Mouse (Mus musculus): ENCODE measurements around the gene Atf6b. TPM values are rescaled to one million over a fixed set of nuclear protein-coding genes. Genes with fewer than 3 reads are reported as not detected.

Atf6b gene
- polyA plus RNA-seq, 1 experiment from 2014 or later: 106 TPM

DNA sequence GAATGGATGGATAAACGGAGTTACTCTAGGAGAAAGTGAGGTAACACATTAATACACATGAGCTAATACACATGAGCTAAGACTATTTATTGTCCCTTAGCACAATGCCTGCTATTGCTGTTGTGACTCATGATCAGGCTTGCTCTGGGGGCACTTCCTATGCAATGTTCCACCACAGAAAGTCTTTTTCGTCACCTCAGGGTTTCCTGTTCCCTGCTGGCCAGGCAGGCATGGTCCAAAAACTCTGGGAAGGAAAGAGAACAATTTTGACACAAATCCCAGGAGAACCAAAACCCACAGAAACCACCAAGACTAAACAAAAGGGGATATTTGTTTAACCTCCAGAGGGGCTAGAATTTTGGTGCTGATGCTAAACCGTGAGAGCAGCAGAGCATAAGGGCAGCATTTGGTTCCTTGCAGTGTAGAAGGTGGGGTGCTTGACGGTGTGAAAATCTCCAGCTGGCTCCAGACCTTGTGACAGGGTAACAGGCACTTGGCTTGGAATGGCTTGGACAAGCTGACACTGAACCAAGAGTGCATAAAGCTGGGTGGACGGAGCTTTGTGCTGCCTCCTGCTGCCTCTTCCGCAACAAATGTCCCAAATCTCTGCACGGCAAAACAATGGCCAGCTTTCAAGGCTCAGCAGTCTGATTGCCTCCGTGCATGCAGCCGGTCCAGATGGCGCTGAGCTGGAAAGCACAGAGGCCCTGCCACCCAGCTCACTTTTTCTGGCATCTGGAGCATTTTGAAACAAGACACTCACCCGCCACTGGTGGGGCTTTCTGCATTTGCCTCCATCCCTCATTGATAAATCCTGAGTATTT lies 6.0 kb upstream of the Atf6b start:
- ATAC-seq (ENCODE audit: insufficient number of reproducible peaks, insufficient read depth, low FRiP score, low TSS enrichment, low read depth): peak; percentile 29; the same call in 1 of the 2 replicates
- Histone ChIP-seq H3K27ac (peak overlapping the region; percentile 91), H3K4me3 (no peak overlapping the region), H3K9me3 (no peaks in the 10 kb centered on the region), H3K36me3 (no peaks in the 10 kb centered on the region), H3K27me3 (no peaks in the 10 kb centered on the region), H3K9ac (peak overlapping the region; percentile 47; the same call in 1 of the 2 replicates), H3K4me2 (peak overlapping the region; percentile 36), H3K4me1 (peaks cover 27% of the 10 kb centered on the region)
- 12% methylated on average over 11 of the region's 11 CpGs for WGBS

DNA sequence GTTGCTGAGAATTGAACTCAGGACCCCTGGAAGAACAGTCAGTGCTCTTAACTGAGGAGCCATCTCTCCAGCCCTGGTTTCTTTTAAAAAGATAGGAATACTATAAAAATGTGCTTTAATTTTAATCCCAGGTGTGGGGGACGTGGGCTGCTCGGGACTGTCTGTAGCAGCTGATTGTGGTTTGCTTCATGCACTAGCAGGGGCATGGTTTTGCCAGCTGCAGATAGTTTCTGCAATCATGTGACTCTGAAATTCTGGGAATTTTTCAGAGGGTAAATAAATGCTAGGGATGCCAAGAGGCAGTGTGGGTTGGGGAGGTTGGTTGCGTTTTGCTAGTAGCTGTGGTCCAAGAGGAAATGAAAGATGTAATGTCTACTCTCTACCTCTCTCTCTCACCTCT lies 5.0 kb upstream of the Atf6b start:
- H3K27me3 ChIP-seq: no peaks in the 10 kb centered on the region
- no peak overlapping the region for H3K4me3 ChIP-seq
- 37% methylated on average over 3 of the region's 3 CpGs for WGBS
- H3K9me3 ChIP-seq: no peaks in the 10 kb centered on the region
- H3K4me2 ChIP-seq: no peak overlapping the region
- H3K4me1 ChIP-seq: peaks cover 33% of the 10 kb centered on the region
- H3K27ac ChIP-seq: peak overlapping the region; percentile 91
- no peak overlapping the region for H3K9ac ChIP-seq
- no peaks in the 10 kb centered on the region for H3K36me3 ChIP-seq
- ATAC-seq (ENCODE audit: insufficient number of reproducible peaks, insufficient read depth, low FRiP score, low TSS enrichment, low read depth): no peak

DNA sequence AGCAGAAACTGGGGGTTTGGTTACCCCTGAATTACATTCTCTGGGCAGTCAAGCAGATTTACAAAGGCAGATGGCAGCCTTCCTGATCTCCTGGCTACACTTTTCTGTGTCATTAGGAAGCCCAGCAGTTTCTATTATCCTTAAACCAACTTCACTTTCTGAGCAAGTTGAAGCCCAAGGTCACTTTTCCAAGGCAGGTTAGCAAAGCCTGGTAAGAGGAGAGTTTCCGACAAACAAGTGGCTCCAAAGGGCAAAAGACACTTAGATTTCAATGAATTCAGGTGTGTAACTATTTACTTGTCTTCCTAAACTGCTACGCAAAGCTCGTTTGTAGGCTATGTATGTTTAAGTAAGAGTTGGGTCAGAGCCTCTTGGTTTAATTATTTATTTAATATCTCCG lies 3.6 kb upstream of the Atf6b start:
- Histone ChIP-seq H3K4me3 (no peak overlapping the region), H3K4me1 (peaks cover 43% of the 10 kb centered on the region), H3K27me3 (no peaks in the 10 kb centered on the region), H3K9me3 (no peaks in the 10 kb centered on the region), H3K36me3 (no peaks in the 10 kb centered on the region), H3K4me2 (no peak overlapping the region), H3K27ac (no peak overlapping the region), H3K9ac (no peak overlapping the region)
- no peak for ATAC-seq (ENCODE audit: insufficient number of reproducible peaks, insufficient read depth, low FRiP score, low TSS enrichment, low read depth)
- WGBS: 91% methylated on average over 4 of the region's 4 CpGs

DNA sequence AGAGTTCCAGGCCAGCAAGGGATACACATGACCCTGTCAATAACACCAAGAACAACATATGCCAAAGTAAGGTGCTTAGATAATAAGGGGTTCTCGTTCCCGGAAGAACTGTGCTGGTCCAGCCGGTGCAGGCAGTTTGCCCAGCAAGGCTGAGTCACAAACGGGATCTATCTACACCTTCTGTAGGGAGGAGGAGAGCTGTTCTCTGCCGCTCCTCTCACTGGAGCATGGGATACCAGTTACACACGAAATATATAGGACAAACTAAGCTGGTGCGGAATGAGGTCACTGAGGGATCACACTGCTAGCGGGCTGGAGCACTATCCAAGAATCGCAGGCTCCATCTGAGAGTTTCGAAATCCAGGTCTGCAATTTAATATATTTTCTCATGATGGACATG lies 3.0 kb upstream of the Atf6b start:
- no peaks in the 10 kb centered on the region for H3K9me3 ChIP-seq
- H3K36me3 ChIP-seq: peaks cover 2% of the 10 kb centered on the region; the same call in 1 of the 2 replicates
- H3K9ac ChIP-seq: no peak overlapping the region
- 79% methylated on average over 10 of the region's 10 CpGs for WGBS
- H3K27me3 ChIP-seq: no peaks in the 10 kb centered on the region
- H3K27ac ChIP-seq: no peak overlapping the region
- H3K4me1 ChIP-seq: peaks cover 48% of the 10 kb centered on the region
- peak overlapping the region; percentile 78; the same call in 1 of the 2 replicates for H3K4me2 ChIP-seq
- no peak for ATAC-seq (ENCODE audit: insufficient number of reproducible peaks, insufficient read depth, low FRiP score, low TSS enrichment, low read depth)
- no peak overlapping the region for H3K4me3 ChIP-seq

DNA sequence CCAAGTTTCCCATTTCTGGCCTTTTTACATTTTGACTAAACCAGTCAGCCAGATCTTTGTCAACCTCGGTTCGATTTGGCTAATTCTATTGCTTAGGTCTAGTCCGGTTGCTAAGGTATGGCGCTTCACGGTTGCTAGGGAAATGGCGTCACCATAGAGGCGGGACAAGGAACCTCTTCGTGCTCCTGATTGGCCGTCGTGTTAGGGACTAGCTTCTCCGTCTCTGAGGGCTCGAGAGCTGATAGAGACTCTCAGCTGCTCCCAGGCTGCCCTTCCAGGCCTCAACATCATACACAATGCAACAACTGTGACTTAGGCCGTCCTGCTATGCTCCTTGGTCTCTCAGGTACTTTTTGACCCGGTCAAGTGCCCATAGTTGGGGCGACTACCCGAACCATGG lies 2.3 kb upstream of the Atf6b start, which contains the start of gene Fkbpl:
Gene Fkbpl, plus strand, starts transcription at position 157 of the 400 bp plus-strand sequence.
- H3K9me3 ChIP-seq: no peaks in the 10 kb centered on the region
- H3K36me3 ChIP-seq: peaks cover 9% of the 10 kb centered on the region
- H3K4me2 ChIP-seq: peak within 1 kb of the TSS; percentile 78
- peak within 1 kb of the TSS; percentile 81 for H3K27ac ChIP-seq
- peak within 1 kb of the TSS; percentile 100 for H3K4me3 ChIP-seq
- WGBS: under 1% methylated on average over 16 of the region's 16 CpGs
- ATAC-seq (ENCODE audit: insufficient number of reproducible peaks, insufficient read depth, low FRiP score, low TSS enrichment, low read depth): peak; percentile 74
- no peaks in the 10 kb centered on the region for H3K27me3 ChIP-seq
- peak within 1 kb of the TSS; percentile 79 for H3K9ac ChIP-seq
- peaks cover 49% of the 10 kb centered on the region for H3K4me1 ChIP-seq

DNA sequence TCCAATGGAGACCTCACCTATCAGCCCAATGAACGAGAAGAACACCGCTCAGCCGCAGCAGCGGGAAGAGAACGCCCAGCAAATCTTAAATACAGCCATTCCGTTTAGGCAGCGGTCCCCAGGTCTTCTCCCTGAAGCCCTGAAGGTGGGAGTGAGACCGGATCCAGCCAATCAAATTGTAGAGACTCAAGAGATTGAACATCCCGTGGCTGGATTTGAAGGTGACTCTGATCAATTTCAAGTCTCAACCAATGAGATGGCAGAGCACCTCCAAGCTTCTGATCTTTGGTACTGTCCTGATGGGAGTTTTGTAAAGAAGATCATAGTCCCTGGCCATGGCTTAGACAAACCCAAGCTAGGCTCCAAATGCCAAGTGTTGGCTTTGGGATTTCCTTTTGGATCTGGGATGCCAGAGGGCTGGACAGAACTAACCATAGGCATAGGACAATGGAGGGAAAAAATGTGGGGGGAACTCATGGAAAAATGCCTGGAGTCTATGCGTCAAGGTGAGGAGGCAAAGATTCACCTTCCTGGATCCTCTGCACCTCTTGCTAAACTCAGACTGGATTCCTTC lies 1.6 kb upstream of the Atf6b start:
- H3K9ac ChIP-seq: peak overlapping the region; percentile 79
- H3K4me3 ChIP-seq: peak overlapping the region; percentile 100
- H3K27ac ChIP-seq: peak overlapping the region; percentile 81
- WGBS: 43% methylated on average over 10 of the region's 10 CpGs
- peak overlapping the region; percentile 78 for H3K4me2 ChIP-seq
- no peaks in the 10 kb centered on the region for H3K27me3 ChIP-seq
- H3K36me3 ChIP-seq: peaks cover 16% of the 10 kb centered on the region
- H3K4me1 ChIP-seq: peaks cover 48% of the 10 kb centered on the region
- ATAC-seq (ENCODE audit: insufficient number of reproducible peaks, insufficient read depth, low FRiP score, low TSS enrichment, low read depth): no peak
- H3K9me3 ChIP-seq: no peaks in the 10 kb centered on the region

DNA sequence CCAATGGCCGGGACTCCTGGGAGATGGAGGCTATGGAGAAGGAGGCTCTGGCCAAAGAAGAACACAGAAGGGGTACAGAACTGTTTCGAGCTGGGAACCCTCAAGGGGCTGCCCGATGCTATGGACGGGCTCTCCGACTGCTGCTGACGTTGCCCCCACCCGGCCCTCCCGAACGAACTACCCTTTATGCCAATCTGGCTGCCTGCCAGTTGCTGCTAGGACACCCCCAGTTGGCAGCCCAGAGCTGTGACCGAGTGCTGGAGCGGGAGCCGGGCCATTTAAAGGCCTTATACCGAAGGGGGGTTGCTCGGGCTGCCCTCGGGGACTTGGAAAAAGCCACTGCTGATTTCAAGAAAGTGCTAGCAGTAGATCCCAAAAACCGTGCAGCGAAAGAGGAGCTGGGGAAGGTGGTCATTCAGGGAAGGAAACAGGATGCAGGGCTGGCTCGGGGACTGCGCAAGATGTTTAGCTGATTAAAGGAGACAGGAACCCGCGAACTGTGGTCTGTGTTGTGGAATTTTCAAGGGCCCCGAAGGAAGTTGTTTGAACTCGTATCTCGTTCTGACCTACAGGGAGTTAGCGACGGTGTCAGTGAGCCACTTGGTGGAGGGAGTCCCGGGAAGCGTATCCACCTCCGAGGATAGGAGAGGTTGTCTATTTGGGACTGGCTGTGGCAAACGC lies 975 bp upstream of the Atf6b start:
- H3K4me1 ChIP-seq: peaks cover 41% of the 10 kb centered on the region
- no peaks in the 10 kb centered on the region for H3K9me3 ChIP-seq
- H3K4me2 ChIP-seq: peak overlapping the region; percentile 78
- H3K27ac ChIP-seq: no peak overlapping the region
- 89% methylated on average over 30 of the region's 30 CpGs for WGBS
- ATAC-seq (ENCODE audit: insufficient number of reproducible peaks, insufficient read depth, low FRiP score, low TSS enrichment, low read depth): no peak
- no peak overlapping the region for H3K9ac ChIP-seq
- H3K36me3 ChIP-seq: peaks cover 22% of the 10 kb centered on the region
- peak overlapping the region; percentile 100 for H3K4me3 ChIP-seq
- H3K27me3 ChIP-seq: no peaks in the 10 kb centered on the region

DNA sequence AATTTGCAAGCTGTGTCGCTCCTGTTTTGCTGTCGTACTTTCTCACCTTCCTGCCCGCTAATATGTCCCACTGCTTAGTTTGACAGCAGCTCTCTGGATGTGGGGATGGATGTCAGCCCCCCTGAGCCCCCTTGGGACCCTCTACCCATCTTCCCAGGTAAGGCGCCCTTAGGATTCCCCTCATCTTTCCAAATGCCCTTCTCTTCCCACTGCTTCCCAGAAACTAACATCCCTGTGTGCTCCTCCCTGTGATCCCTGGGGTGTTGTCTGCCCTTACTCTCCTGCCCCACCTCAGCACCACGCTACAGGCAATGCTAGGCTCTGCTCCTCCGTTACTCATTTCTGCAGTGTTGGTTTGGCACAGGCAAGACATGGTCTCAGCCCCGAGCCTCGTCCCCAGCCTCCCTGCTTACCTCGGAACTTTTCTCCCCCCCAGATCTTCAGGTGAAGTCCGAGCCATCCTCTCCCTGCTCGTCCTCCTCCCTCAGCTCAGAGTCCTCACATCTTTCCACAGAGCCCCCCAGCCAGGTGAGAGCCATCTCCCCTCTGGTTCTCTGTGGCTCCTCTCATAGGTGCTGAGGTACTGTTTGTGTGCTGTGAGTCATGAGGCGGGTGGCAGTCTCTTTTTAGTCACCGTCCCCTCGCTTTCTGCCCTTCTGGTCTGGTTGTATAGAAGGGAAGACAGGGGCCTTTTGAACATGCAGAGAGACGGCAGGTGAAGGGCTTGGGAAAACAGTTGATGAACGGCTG lies 1.4 kb downstream of the Atf6b start:
- no peaks in the 10 kb centered on the region for H3K27me3 ChIP-seq
- peak overlapping the region; percentile 100 for H3K4me3 ChIP-seq
- WGBS: 77% methylated on average over 16 of the region's 16 CpGs
- H3K9me3 ChIP-seq: no peaks in the 10 kb centered on the region
- peaks cover 31% of the 10 kb centered on the region for H3K4me1 ChIP-seq
- H3K27ac ChIP-seq: no peak overlapping the region
- H3K9ac ChIP-seq: peak overlapping the region; percentile 88
- no peak for ATAC-seq (ENCODE audit: insufficient number of reproducible peaks, insufficient read depth, low FRiP score, low TSS enrichment, low read depth)
- peak overlapping the region; percentile 91 for H3K4me2 ChIP-seq
- peaks cover 46% of the 10 kb centered on the region for H3K36me3 ChIP-seq

DNA sequence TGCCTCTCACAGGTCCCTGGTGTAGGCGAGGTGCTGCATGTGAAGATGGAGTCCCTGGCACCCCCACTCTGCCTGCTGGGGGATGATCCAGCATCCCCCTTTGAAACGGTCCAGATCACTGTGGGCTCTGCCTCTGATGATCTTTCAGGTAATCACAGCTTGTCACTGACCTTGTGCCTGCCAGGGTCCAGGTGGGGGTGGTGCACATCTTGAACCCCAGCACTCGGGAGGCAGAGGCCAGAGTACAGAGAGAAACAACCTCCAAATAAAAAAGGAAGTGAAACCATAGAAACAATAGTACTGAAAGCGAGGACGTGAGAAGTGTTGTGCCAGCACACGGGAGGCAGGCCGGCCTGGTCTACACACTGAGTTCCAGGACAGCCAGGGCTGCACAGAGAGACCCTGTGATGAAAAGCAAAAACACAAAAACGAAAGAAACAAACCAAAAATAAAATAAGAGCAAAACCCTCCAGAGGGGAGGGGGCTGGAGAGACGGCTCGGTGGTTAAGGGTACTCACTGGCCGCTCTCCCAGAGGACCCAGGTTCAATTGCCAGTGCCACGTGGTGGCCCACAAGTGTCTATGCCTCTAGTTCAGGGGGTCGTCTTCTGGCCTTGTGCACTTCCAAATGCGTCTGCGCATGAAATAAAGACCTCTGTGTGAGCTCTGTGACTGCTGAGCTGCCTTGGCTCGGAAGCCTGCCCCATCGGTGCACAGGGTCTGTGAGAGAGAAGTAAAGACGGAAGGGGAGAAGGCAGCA lies 2.3 kb downstream of the Atf6b start:
- Histone ChIP-seq H3K27me3 (no peaks in the 10 kb centered on the region), H3K4me1 (peaks cover 31% of the 10 kb centered on the region), H3K9me3 (no peaks in the 10 kb centered on the region), H3K9ac (peak overlapping the region; percentile 88; the same call in 1 of the 2 replicates), H3K36me3 (peaks cover 55% of the 10 kb centered on the region), H3K4me3 (no peak overlapping the region), H3K4me2 (no peak overlapping the region), H3K27ac (no peak overlapping the region)
- ATAC-seq (ENCODE audit: insufficient number of reproducible peaks, insufficient read depth, low FRiP score, low TSS enrichment, low read depth): no peak
- 85% methylated on average over 18 of the region's 18 CpGs for WGBS

- Histone ChIP-seq H3K9ac (no peak overlapping the region), H3K9me3 (no peaks in the 10 kb centered on the region), H3K27me3 (no peaks in the 10 kb centered on the region), H3K4me3 (no peak overlapping the region), H3K4me2 (no peak overlapping the region), H3K36me3 (peaks cover 65% of the 10 kb centered on the region), H3K27ac (no peak overlapping the region), H3K4me1 (peaks cover 23% of the 10 kb centered on the region)
- WGBS: 86% methylated on average over 14 of the region's 14 CpGs
- no peak for ATAC-seq (ENCODE audit: insufficient number of reproducible peaks, insufficient read depth, low FRiP score, low TSS enrichment, low read depth)
These were observed 3.8 kb downstream of the Atf6b start for GRCm38 (mm10) chr17:34650781-34651180.

Measured in embryonic facial prominence, embryonic 13.5 days (tissue).